Mouse (Mus musculus) cortical plate, adult 2 months (tissue): ENCODE results near the gene 5330417C22Rik. TPM values are rescaled to one million over a fixed set of nuclear protein-coding genes. Genes with fewer than 3 reads are reported as not detected.

Experiments
- H3K27ac ChIP-seq: fragments of 200-500 bp; 2 replicates; pipeline ENCODE4 v1.5.1; 2012; ENCODE audit warnings: low read length, control low read depth, inconsistent platforms; ENCODE audit not compliant: insufficient read depth
- H3K4me1 ChIP-seq: fragments of 200-500 bp; 2 replicates; pipeline ENCODE4 v1.6.1; 2011; ENCODE audit warnings: low read length; ENCODE audit not compliant: control insufficient read depth, insufficient read depth
- H3K4me3 ChIP-seq: fragments of 200-500 bp; 2 replicates; pipeline ENCODE4 v1.5.1; 2011; ENCODE audit warnings: mild to moderate bottlenecking, low read length, control low read depth; ENCODE audit not compliant: insufficient read depth
- CTCF ChIP-seq: fragments of 200-500 bp; IDR thresholded peaks from 2 replicates; pipeline ENCODE4 v1.5.1; 2011; ENCODE audit warnings: mild to moderate bottlenecking, control low read depth, low read length; ENCODE audit not compliant: insufficient read depth; ENCODE audit errors: extremely low read depth
- POLR2A ChIP-seq: fragments of 200-500 bp; IDR thresholded peaks from 2 replicates; pipeline ENCODE4 v1.6.1; 2011; ENCODE audit warnings: mild to moderate bottlenecking, low read length, control low read depth; ENCODE audit not compliant: insufficient read depth; ENCODE audit errors: extremely low read depth
- polyA plus RNA-seq: library from polyadenylated mRNA; depleted of rRNA; stranded (reverse); fragments of >200 nt; gene quantifications from 2 replicates; pipeline ENCODE4 v1.2.3, GENCODE M21; 2012

Gene 5330417C22Rik
- polyA plus RNA-seq, 1 experiment, result 28.0 TPM

DNA sequence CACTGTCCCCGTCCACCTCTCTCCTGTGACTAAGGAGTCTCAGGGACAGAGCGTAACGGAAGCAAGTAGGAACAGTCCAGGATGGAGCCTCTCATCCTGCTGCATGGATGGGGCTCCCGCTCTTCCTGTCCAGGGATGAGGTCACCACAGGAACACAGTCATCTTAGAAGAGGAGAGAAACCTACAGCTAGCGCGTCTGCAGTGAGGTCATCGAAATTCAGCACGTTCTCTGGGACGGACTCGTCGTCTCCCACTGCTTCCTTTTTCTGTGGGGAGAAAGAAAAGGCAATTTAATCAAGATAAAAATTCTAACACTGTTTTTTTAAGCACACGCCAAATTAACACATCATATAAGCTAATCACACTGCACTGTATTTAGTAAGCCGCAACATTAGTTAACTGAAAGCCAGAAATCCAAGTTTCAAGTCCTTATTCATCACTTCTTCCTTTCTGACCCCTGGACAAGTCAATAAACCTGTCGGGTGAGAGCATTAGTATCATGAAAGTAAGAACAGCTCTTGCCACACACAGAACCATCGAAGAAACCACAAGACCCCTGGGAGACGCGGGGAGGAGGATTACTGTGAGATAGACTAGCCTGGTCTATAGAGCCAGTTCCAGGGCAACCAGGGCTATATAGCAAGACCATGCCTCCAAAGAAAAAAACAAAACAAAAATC lies 100.5 kb downstream of the 5330417C22Rik start:
- H3K27ac ChIP-seq, result no peak overlapping the region
- no peak overlapping the region for H3K4me3 ChIP-seq
- TF ChIP-seq CTCF, result no peak
- TF ChIP-seq POLR2A, result no peak
- H3K4me1 ChIP-seq, result 0 out of 2 replicates have a peak, but pooled peaks cover 2% of the 10 kb centered on the region

DNA sequence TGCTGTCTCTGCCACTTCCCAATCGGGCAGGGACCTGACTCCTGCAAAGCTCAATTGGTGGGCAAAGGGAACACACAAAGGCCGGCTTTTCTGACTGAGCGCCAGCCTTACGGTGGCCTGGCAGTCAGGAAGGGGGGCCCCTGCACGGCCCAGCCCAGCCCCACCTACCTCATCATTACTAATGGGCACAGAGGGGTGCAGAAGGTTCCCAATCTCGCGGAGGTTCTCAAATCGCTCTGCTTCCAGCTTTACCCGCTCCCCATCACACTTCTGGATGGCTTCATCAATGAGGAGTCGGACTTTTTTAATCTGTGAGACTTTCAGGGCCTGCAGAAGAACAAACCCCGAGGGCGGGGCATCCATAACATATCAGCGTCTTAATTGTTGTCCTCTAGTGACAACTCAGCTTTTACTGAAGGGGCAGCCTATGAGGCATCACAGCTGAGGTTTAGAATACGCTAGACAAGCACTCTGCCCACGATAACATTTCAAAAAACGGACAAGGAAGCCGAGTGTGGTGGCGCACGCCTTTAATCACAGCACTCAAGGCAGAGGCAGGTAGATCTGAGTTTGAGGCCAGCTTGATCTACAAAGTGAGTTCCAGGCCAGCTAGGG lies 102.3 kb downstream of the 5330417C22Rik start:
- Histone ChIP-seq H3K27ac (no peak overlapping the region), H3K4me3 (no peak overlapping the region), H3K4me1 (no peaks in the 10 kb centered on the region)
- TF ChIP-seq CTCF, result no peak
- TF ChIP-seq POLR2A, result no peak

DNA sequence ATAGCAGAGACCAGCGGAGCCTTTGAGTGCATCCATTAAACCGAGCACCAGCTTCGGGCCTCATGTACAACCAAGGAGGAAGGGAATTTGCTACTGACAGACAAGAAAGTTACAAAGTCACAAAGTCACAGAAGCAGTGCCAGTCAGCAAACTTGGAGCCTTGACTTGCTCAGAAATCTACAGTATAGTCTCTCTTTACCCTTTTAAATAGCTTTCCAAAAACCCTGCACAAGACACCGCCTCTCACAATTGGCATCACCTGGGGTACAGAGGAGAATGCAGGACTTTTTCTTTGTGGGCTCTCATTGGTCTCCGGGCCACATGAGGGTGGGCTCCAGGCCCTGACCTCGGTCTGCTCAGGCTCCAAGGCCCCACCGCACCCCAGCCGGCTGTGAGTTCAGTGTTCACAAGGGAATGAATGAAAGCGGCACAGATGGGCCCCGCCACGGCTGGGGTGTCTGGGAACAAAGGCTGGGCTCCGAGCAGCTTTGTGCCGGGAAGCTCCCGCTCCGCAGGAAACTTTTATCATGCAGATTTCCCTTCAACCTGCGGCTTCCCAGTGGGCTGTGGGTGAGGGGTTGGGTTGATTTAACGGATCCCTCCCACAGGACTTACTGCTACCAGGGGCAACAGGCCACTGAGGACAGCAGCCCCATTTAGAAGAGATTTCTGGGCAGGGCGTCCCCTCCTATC lies 103.0 kb downstream of the 5330417C22Rik start:
- no peaks in the 10 kb centered on the region for H3K4me1 ChIP-seq
- H3K27ac ChIP-seq, result no peak overlapping the region
- no peak overlapping the region for H3K4me3 ChIP-seq
- no peak for TF ChIP-seq CTCF
- TF ChIP-seq POLR2A, result no peak

DNA sequence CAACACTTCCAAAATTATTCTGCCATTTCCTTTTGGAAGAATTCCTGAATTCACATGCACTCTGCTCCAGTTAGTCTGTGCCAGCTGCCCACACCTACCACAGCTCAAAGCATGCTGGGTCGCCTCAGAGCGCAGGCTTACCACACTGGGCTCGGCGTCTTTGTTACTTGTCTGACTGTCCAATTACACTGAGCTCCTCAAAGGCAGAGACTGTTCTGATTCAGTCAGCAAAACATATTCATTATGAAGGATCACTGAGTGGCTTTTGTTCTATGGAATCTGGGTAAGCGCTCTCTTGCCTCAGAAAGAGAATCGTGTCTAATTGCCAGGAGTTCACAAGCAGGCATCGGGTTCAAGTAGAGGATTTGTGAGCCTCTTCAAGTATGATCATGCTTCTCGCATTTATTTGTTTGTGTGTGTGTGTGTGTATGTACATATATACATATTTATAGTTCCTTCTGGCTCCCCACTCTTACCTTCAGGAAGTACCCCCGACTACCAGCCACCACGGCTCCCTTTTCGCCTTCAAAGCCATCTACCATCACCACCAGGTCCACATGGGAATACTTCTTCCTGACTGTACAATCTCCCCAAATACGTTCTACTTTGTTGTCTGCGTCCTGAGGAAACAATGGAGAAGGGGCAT lies 103.7 kb downstream of the 5330417C22Rik start:
- H3K27ac ChIP-seq, result no peak overlapping the region
- H3K4me3 ChIP-seq, result no peak overlapping the region
- no peaks in the 10 kb centered on the region for H3K4me1 ChIP-seq
- TF ChIP-seq POLR2A, result no peak
- TF ChIP-seq CTCF, result no peak

DNA sequence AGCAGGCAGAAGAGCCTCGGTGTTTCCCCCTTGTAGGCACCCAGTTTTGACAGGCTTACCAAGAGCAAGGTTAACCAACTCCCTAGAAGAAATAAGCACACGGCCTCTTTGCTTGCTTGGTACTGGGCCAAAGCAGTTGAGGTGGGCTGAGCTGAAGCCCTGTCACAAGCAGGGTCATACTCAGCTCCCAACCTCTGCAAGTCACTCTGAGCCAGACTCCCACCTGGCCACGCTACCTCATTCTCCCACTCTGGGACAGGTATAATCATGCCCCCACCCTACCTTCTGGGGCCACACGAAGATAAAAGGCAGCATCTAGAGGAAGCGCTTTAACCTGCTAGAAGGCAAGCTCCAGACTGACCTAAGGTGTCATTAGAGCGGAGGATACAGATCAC lies 110.7 kb downstream of the 5330417C22Rik start:
- TF ChIP-seq POLR2A (no peak), CTCF (no peak)
- Histone ChIP-seq H3K4me3 (no peak overlapping the region), H3K27ac (no peak overlapping the region), H3K4me1 (no peaks in the 10 kb centered on the region)

DNA sequence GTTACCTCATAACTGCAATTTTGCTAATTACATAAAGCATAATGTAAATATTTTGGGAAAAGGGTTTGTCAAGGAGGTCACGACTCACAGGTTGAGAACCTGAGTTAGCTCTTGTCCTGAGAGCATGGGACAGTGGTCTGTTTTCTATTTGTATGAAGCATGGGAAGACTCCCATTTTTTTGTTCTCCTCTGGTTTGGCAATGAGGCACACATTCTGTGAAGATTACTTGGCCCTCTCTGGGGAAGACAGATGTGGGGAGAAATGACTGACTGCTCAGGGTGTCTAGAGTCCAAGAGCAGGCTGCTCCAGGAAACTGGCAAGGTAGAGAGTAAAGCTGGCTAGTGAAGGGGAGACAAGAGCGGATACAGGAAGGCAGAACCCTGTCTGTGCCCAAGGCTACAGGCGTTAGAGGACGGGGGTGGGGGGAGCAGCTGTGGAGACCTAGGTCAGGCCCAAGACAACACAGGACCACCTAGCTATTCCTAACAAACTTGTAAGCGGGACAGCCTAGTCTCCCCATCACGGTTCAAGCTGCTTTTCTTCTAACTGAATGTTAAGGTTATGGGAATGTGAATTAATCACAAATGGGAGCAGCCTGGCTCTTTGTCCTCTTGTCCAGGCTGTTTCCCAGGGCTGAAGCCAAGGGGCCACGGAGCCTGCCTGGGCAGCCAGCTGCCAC lies 111.3 kb downstream of the 5330417C22Rik start:
- H3K27ac ChIP-seq, result no peak overlapping the region
- TF ChIP-seq POLR2A (0 out of 2 replicates have a peak, but pooled peaks have one; percentile 10), CTCF (no peak)
- H3K4me1 ChIP-seq, result no peaks in the 10 kb centered on the region
- no peak overlapping the region for H3K4me3 ChIP-seq

DNA sequence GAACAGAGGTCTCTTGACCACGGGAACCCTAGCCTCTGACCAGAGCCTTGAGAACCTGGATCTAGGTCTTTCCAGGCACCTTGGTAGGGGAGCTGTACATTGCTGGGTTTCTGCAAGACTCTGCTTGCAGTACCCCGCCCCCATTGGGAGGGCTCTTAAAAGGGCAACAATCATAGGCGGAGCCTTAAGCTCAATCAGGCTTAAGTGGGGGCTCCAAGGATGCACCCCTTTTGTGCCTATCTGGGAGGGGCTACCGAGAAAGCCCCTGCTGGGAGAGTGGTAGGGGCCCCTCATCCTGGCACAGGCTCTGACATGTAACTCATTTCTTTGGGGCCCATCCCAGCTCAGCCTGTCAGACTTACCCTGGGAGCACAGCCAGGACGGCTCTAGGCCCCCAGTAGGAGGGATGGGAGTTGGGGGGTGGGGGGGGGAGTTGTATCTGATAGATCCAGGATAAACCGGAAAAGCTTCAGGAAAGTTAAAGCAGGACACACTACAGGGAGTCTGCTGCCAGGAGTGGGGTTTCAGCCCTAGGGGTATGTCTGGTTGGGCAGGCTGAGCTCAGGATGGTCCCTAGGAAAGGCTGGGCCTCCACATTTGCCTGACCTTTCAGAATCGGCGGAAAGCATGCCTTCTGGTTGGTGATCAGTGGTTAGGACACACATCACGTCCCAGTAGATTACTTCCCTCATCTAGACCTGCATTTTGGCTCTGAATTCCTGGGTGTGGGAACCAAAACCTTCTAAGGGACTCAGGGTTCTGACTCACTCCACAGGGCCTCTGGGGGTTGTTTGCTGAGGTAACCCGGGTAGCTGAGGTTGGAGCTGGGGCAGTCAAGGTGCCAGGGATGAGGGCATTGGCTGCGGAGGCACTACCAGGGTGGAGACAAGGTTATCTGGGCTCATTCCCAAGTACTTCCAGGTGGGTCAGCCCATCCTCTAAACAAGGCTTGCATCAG lies 112.2 kb downstream of the 5330417C22Rik start:
- 0 out of 2 replicates have a peak, but pooled peaks have one; percentile 30 for TF ChIP-seq POLR2A
- TF ChIP-seq CTCF, result no peak
- Histone ChIP-seq H3K4me3 (0 out of 2 replicates have a peak overlapping the region, but pooled peaks have one; percentile 3), H3K27ac (no peak overlapping the region), H3K4me1 (no peaks in the 10 kb centered on the region)

DNA sequence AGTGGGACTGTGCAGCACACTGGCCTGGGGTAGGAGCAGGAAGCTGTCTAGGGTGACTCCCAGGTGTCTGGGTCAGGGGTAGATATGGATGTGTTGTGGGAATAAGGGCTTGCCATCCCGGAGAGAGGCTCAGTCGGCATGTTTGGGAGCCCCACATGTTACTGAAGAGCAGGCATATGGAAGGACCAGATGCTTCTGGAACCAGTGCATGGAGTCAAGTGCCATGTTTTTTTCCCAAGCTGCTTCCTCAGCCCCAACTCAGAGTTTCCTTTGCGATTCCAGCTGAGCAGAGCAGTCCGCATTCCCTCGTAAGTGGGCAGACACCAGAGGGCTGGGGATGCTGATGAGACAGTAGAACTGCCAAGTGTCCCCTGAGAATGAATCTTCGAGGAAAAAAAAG lies 113.3 kb downstream of the 5330417C22Rik start:
- H3K27ac ChIP-seq, result no peak overlapping the region

More for the DNA sequence above, 113.3 kb downstream of the 5330417C22Rik start:
- TF ChIP-seq POLR2A (no peak), CTCF (no peak)
- Histone ChIP-seq H3K4me1 (no peaks in the 10 kb centered on the region), H3K4me3 (no peak overlapping the region)
